Mouse (Mus musculus) T-helper 17 cell (primary cell): ENCODE measurements around the gene Igf2bp1.
"Not testable (repeated sequence)": the region's sequence is repeated elsewhere in the genome, so short reads cannot be mapped to it uniquely, and the experiment has no call there.

Experiments used
- in situ Hi-C, 2 experiments: fragments of 300-600 bp; cut with MboI, MseI; formaldehyde crosslinking; loops; 1 replicate in 1 of 2; 2 replicates in 1 of 2; pipeline ENCODE4 v1.15.1; 2025; ENCODE audit warnings: high pct_unique_total_duplicates in 2 of 2

Igf2bp1 gene

GRCm38 (mm10) chr11:95973187-95973586 lies 32.6 kb downstream of the Igf2bp1 start:
- in situ Hi-C loops = no loop called here

- in situ Hi-C loops = no loop called here
Observed at GRCm38 (mm10) chr11:95963304-95963703, 42.4 kb downstream of the Igf2bp1 start.

- in situ Hi-C loops = no loop called here
Observed at GRCm38 (mm10) chr11:95959152-95959551, 46.6 kb downstream of the Igf2bp1 start.

- in situ Hi-C loops = no loop called here
Observed at GRCm38 (mm10) chr11:95958251-95958650, 47.5 kb downstream of the Igf2bp1 start.

GRCm38 (mm10) chr11:95957407-95957806 lies 48.3 kb downstream of the Igf2bp1 start:
- in situ Hi-C loops = no loop called here

GRCm38 (mm10) chr11:95953313-95953712 lies 52.4 kb downstream of the Igf2bp1 start:
- in situ Hi-C loops = no loop called here

GRCm38 (mm10) chr11:95945838-95946472 lies 59.8 kb downstream of the Igf2bp1 start:
- in situ Hi-C loops = loop anchor here in 1 of 2 experiments (5.0 kb wide), 1 partner anchor 64 kb away; no protein-coding TSS in a partner anchor

- in situ Hi-C loops = no loop called here
Observed at GRCm38 (mm10) chr11:95939828-95940507, 65.8 kb downstream of the Igf2bp1 start.

- in situ Hi-C loops = no loop called here
Observed at GRCm38 (mm10) chr11:95936409-95936808, 69.3 kb downstream of the Igf2bp1 start.

GRCm38 (mm10) chr11:95932168-95932567 lies 73.6 kb downstream of the Igf2bp1 start:
- in situ Hi-C loops = not testable (repeated sequence)

GRCm38 (mm10) chr11:95926398-95926797 lies 79.3 kb downstream of the Igf2bp1 start:
- in situ Hi-C loops = no loop called here

GRCm38 (mm10) chr11:95925976-95926375 lies 79.8 kb downstream of the Igf2bp1 start:
- in situ Hi-C loops = no loop called here

- in situ Hi-C loops = no loop called here
Observed at GRCm38 (mm10) chr11:95924215-95924614, 81.5 kb downstream of the Igf2bp1 start.

GRCm38 (mm10) chr11:95923477-95923876 lies 82.3 kb downstream of the Igf2bp1 start:
- in situ Hi-C loops = not testable (repeated sequence)

GRCm38 (mm10) chr11:95921991-95922621 lies 83.6 kb downstream of the Igf2bp1 start:
- in situ Hi-C loops = no loop called here

GRCm38 (mm10) chr11:95916426-95916825 lies 89.3 kb downstream of the Igf2bp1 start:
- in situ Hi-C loops = no loop called here

- in situ Hi-C loops = no loop called here
Observed at GRCm38 (mm10) chr11:95915006-95915710, 90.6 kb downstream of the Igf2bp1 start.

GRCm38 (mm10) chr11:95914571-95914991 lies 91.2 kb downstream of the Igf2bp1 start, which contains the start of gene B4galnt2:
Gene B4galnt2 (minus strand): TSS chr11:95914891.
- in situ Hi-C loops = no loop called here

GRCm38 (mm10) chr11:95913959-95914566 lies 91.7 kb downstream of the Igf2bp1 start:
- in situ Hi-C loops = no loop called here

GRCm38 (mm10) chr11:95911579-95911978 lies 94.2 kb downstream of the Igf2bp1 start:
- in situ Hi-C loops = no loop called here

- in situ Hi-C loops = no loop called here
Observed at GRCm38 (mm10) chr11:95907805-95908524, 97.8 kb downstream of the Igf2bp1 start.
